Mouse (Mus musculus): ENCODE measurements around the gene Dpyd. TPM values are rescaled to one million over a fixed set of nuclear protein-coding genes. Genes with fewer than 3 reads are reported as not detected.
A peak's percentile ranks its signal among the peaks of the same experiment; 100 is the strongest.

Dpyd gene
- total RNA-seq (2021): 10 to 100 TPM; 16.7 to 17.0 TPM

DNA sequence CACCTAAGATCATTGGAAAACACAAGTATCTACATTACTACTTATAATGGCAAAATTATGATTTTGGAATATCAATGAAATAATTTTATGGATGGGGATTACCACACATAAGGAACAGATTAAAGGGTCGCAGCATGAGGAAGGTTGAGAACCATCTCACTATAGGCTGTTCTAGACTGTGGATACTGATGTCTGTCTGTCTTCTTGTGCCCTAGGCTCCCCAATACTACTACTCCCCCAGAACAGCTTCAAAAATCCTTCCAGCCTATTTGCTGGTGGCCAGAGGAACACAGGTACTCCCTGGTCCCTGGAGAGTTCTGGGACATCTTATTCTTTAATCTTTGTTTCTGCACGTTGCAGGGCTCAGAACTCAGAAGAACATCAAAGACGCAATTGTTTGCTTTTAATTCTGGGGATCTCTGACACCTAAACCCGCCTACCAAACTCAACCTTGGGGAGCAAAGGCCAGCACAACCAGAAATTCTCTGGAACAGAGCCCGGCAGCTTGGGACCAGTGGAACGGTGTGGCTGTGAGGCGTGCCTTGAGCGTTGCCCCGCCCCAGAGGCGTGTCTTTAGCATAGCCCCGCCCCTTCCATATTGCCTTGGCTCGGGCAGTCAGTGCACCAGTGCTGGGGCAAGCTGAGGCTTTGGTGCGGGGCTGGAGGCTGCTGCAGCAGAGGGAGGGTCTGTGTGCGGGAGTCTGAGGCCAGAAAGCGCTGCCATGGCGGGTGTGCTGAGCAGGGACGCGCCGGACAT lies at the start of gene Dpyd:
Gene Dpyd, plus strand, starts transcription at position 576 of the 757 bp plus-strand sequence.
- intact Hi-C loops (cut with DNase I): no loop called here
- peak; percentile 49 to 81 for DNase-seq (ENCODE audit: extremely low spot score in 1 of 2, low spot score in 2 of 2)

DNA sequence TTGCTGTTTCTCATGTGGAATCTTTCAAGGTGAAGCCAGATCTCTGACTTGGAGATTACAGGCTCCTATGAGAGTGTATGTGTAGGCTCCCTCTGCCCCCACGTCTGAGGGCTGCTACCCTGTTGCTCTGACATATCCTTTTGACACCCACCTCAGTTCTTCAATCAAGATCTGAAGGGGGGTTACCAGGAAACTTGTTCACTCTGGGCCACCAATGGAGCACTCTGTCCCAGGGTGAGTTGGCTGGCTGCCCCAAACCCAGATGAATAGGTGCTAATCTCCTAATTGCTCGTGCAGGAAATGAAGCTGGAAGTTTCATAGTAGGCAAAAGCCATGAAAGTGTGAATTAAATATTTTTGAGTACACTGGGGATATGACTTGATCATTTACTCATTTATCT lies 24.3 kb upstream of the Dpyd start:
- intact Hi-C loops (cut with DNase I): no loop called here
- DNase-seq (ENCODE audit: extremely low spot score in 1 of 2, low spot score in 2 of 2): peak in 1 of 2 experiments; percentile 35

- intact Hi-C loops (cut with DNase I): no loop called here
- DNase-seq (ENCODE audit: extremely low spot score in 1 of 2, low spot score in 2 of 2): no peak
Measured at GRCm38 (mm10) chr3:118541766-118542165, 20.2 kb upstream of the Dpyd start.

GRCm38 (mm10) chr3:118547551-118548210 lies 14.2 kb upstream of the Dpyd start:
- intact Hi-C loops (cut with DNase I): no loop called here
- DNase-seq (ENCODE audit: extremely low spot score in 1 of 2, low spot score in 2 of 2): no peak

DNA sequence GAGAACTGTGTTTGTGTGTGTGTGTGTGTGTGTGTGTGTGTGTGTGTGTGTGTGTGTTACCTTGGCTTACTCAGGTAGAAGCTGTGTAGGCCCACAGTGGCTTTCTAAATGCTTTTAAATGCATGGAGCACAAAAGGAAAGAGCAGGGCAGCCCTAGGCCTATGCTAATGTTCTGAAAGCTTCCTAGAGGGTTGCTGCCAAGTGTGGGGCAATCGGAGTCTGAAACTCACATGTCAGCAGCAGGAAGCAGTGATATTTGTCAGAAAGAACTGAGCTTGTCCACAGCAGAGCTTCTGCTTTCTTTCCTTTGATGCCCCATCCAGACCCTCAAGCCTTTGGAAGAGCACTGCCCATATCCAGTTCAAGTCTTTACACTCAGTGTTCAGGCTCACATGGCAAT lies 4.3 kb upstream of the Dpyd start:
- no peak for DNase-seq (ENCODE audit: extremely low spot score in 1 of 2, low spot score in 2 of 2)
- intact Hi-C loops (cut with DNase I): no loop called here

- no peak for DNase-seq (ENCODE audit: extremely low spot score in 1 of 2, low spot score in 2 of 2)
- intact Hi-C loops (cut with DNase I): no loop called here
Measured at GRCm38 (mm10) chr3:118559936-118560335, 2.0 kb upstream of the Dpyd start.

GRCm38 (mm10) chr3:118562311-118562671 lies 362 bp downstream of the Dpyd start:
- intact Hi-C loops (cut with DNase I): no loop called here
- no peak for DNase-seq (ENCODE audit: extremely low spot score in 1 of 2, low spot score in 2 of 2)

GRCm38 (mm10) chr3:118566779-118567178 lies 4.8 kb downstream of the Dpyd start:
- intact Hi-C loops (cut with DNase I): no loop called here
- DNase-seq (ENCODE audit: extremely low spot score in 1 of 2, low spot score in 2 of 2): no peak

DNA sequence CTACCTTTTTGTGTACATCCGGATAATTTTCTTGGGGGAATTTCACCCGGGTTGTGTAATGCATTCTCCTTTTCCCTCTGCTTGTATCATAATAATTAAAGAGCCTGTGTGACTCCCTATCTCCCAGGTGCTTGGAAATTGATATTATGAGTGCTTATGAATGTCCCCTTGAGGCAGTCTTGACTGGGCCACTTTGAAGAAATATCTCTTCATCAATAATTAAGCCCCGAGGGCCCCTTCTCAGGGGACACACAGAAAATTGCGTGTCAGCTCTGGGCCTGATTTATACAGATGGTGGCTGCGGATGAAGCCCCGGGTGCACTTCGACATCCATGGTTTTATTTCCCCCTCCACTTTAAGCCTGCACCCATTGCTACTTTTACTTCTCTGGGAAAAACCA lies 8.3 kb downstream of the Dpyd start:
- DNase-seq (ENCODE audit: extremely low spot score in 1 of 2, low spot score in 2 of 2): no peak
- intact Hi-C loops (cut with DNase I): no loop called here

DNA sequence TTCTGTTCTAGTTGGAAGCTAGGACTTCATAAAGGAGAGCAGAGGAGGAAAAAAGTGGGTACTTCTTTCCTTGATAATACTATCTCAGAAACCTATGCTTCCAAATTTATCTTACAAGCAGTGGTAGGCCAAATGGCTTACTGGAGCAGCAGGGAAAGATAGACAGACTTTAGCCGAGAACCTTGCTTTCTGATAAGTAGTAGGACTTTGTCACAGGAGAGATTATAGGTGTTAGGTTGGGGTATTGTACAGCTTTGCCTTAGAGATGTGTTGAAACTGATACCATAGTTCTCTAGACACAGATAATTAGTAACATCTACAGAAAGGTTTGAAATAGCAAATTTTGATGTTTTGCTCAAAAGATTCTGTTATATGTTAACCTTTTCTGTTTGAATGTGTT lies 28.6 kb downstream of the Dpyd start:
- intact Hi-C loops (cut with DNase I): no loop called here
- DNase-seq (ENCODE audit: extremely low spot score in 1 of 2, low spot score in 2 of 2): no peak

- intact Hi-C loops (cut with DNase I): no loop called here
- DNase-seq (ENCODE audit: extremely low spot score in 1 of 2, low spot score in 2 of 2): no peak
Measured at GRCm38 (mm10) chr3:118594864-118595263, 32.9 kb downstream of the Dpyd start.

DNA sequence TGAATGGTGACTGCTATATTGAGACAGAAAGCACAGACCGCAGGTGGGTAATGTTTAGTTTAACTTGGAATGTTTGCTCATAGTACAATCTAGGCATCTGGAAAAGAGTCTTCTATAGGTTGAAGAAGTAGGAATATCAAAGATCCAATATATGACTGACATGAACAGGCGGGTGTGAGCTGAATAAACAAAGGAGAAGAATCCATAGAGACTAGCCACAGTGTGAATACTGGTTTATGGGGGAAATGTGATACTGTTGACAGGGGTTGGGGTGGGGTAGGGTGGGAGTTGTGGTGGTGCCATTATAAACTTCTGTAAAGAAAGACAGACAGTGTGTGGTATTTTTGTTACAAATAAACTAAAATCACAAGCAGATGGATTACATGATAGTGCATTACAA lies 33.8 kb downstream of the Dpyd start:
- no peak for DNase-seq (ENCODE audit: extremely low spot score in 1 of 2, low spot score in 2 of 2)
- intact Hi-C loops (cut with DNase I): no loop called here

DNA sequence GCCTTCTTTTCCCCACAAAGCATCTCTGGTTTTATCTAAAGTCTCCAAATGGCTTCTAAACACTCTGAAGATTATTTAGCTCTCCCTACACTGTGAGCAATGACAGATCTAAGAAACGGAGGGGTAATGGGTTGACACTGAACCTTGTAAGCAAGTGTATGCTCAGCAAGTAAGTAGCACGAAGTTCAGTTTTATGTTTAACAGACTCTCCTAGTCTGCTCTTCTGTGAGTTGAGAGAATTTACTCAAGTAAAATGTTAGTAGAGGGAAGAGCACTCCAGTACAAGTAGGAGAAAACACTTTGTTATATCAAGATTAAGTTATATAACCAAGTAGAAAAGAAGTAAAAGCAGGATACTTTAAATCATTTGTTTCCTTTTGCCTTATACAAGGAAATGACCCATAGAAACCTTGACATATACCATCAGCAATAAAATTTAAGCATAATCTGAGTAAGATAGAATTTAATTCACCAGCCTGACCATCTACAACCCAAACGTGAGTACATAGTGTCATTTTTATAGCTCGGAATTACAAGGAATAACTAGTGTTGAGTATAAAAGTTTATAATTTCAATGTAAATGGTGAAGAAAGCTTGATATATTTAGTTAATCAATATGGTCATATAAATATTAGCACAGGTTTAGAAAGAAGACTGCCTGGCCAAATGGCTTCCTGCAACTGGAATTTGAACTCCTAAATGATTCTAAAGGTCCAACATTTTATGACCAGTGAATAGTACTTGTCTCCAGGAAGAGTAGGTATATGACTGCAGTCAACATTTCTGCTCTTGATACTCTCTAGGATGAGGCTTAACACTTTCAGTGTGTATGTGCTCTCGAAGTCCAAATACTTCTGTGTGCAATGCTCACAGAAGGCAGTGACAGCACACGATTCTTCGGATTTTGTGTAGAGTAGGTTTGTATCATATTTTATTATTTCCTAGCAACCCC lies 40.0 kb downstream of the Dpyd start:
- DNase-seq (ENCODE audit: extremely low spot score in 1 of 2, low spot score in 2 of 2): no peak
- intact Hi-C loops (cut with DNase I): no loop called here

DNA sequence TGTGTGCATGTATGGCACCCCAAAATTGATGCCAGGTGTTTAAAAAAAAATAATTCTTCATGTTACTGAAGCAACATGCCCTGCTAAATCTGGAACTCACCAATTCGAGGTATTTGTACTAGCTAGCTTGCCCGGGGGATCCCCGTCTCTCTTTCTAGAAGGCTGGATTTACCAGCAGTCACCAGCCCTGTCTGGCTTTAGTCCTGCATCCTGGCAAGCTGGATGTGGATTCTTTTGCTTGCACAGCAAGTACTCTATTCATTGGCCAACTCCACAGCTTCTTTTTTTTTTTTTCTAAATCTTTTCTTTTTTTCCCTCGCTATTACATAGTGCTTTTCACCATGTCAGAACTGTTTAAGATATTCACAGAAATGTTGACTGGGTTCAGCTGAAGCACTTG lies 46.8 kb downstream of the Dpyd start:
- intact Hi-C loops (cut with DNase I): no loop called here
- peak in 1 of 2 experiments; percentile 17 for DNase-seq (ENCODE audit: extremely low spot score in 1 of 2, low spot score in 2 of 2)

DNA sequence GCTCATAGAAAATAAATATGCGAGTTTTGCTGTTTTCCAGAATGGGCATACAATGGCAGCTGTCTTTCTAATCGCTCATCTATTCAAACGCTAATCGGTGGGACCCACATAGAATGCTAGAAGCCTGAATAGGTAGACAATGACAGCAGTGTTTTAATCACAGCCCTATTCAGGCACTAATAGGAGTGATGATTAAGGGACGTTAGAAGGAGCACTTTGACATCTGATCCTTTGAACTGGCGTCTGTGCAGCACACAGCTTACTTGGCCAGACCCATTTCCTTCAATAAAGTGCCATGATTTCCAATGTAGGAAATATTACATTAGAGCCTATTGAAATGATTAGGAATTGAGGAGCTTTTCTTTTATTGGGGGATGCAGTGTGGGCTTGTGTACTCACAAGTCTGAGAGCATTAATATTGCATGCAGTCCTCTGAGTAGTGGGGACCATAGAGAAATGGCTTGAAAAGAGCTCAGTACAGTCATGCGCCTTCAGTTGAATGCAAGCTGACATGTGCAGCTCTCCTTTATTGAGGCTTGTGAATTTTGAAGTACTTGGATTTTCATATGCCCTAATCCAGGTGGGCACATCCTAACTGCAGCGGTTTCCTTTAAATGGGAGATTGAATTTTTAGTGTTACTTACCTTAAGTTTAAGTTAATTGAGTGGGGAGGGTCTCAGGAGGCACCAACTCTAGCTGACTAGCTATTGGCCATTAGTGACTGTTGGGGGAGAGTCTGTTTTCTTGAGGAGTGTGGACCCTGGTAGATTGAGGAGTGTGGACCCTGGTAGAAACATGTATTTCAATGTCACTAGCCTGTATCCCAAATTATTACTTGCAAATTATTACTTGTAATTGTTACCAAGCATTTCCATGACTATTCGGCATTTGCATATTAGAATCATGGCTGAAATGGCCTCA lies 64.8 kb downstream of the Dpyd start:
- DNase-seq (ENCODE audit: extremely low spot score in 1 of 2, low spot score in 2 of 2): no peak
- intact Hi-C loops (cut with DNase I): no loop called here

- DNase-seq (ENCODE audit: extremely low spot score in 1 of 2, low spot score in 2 of 2): no peak
- intact Hi-C loops (cut with DNase I): no loop called here
Measured at GRCm38 (mm10) chr3:118629737-118630136, 67.8 kb downstream of the Dpyd start.

DNA sequence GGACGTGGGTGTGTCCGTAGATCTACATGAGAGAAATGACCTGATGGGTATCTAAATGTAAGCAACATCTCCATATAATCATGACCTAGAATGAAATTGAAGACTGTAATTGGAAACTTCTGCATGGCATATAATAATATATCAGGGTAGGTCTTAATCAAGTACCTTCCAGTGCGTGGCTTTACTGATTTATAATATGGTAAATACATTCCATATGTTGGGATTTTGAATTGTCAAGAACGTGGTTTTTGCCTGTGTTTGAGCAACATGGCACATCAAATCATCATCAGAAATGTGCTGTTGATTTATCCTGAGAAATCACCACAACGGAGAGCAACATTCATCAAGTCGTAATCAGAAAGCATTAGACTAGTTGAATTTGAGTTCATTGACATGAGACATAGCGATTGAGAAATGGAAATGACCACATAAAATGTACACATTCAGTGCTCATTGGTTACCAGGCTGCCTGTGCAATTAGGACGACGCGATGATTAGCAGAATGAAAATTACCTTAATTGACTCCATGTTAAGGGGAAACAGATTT lies 84.2 kb downstream of the Dpyd start:
- no peak for DNase-seq (ENCODE audit: extremely low spot score in 1 of 2, low spot score in 2 of 2)
- intact Hi-C loops (cut with DNase I): no loop called here

DNA sequence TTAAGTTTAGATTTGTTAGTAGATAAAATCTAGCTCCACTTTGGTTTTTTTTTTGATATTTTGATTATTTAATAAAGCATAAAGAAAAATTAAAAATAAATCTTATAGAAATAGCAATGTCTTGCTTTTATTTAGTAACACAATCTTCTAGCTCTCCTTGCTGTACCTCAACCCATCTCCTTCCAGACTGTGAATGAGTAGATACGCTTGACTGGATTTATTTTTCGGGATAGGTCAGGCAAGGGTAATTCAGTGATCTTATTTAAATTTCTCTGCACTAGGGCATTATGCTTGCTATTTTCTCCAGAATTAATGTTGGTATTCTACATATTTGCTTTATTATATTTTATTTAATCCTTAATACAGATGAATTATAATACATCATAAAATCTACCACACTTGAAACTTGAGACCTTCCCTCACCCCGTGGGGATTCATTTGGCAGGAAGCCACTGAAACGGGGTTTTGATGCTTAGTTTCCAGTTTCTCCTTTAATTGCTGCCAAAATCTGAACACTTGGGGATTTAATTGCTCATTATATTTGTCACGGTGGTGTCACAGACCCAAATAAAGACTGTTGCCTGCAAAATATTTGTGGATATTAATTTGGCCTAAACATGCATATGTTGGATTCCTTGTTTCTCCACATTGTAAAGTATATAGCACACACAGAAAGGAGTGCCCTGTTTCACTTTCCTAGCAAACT lies 102.2 kb downstream of the Dpyd start:
- no peak for DNase-seq (ENCODE audit: extremely low spot score in 1 of 2, low spot score in 2 of 2)
- intact Hi-C loops (cut with DNase I): no loop called here

Measured in left cerebral cortex, postnatal 10 days (tissue).